Mouse (Mus musculus): ENCODE results near the gene Slamf9. TPM values are rescaled to one million over a fixed set of nuclear protein-coding genes. Genes with fewer than 3 reads are reported as not detected.

Slamf9 gene
- total and polyA plus RNA-seq, 3 experiments = 28.3 to 32.6 (median 30.9) TPM

GRCm38 (mm10) chr1:172481540-172482280 is 6.6 kb downstream of the Slamf9 start, which contains the start of gene Igsf9:
Gene Igsf9 (plus strand): TSS chr1:172481788.
- no peak within 1 kb of the TSS for H3K27ac ChIP-seq (ENCODE audit: insufficient read depth, low read depth)
- DNase-seq (ENCODE audit: extremely low read depth) = peak; percentile 83
- peak within 1 kb of the TSS; percentile 8; the same call in 1 of the 2 replicates for H3K9ac ChIP-seq (ENCODE audit: insufficient read depth, low read depth)
- in situ Hi-C loops (cut with MboI; ENCODE audit: low pct_ligation_motif_present, low pct_unique_long_range_greater_than_20kb, low sequenced_read_pairs) (loop anchor here (5.0 kb wide), 1 partner anchor 64 kb away; no protein-coding TSS in a partner anchor), dilution Hi-C loops (cut with MboI; ENCODE audit: extremely low pct_ligation_motif_present, extremely low pct_unique_long_range_greater_than_20kb, low sequenced_read_pairs) (no loop called here)
- TF ChIP-seq MAZ (IDR thresholded peaks at IDR 0.05; ENCODE audit: low read depth, low read length) (peak; percentile 81), E2F4 (IDR thresholded peaks at IDR 0.05; ENCODE audit: insufficient replicate concordance, low read depth, low read length) (peak; percentile 79; the same call in 1 of the 2 replicates), ELF1 (IDR thresholded peaks at IDR 0.05; ENCODE audit: low read depth, low read length) (peak; percentile 58), ZMIZ1 (IDR thresholded peaks at IDR 0.05; ENCODE audit: low read depth, low read length) (0 out of 2 replicates have a peak, but pooled peaks have one; percentile 32), USF2 (conservative IDR thresholded peaks at IDR 0.05; ENCODE audit: low read depth, low read length) (no peak), UBTF (IDR thresholded peaks at IDR 0.05; ENCODE audit: low read depth, low read length) (no peak), JUND (conservative IDR thresholded peaks at IDR 0.05; ENCODE audit: low read depth, low read length) (no peak), USF1 (IDR thresholded peaks at IDR 0.05; ENCODE audit: low read depth, low read length) (peak; percentile 7), TBP (conservative IDR thresholded peaks at IDR 0.05; ENCODE audit: low read depth, low read length) (no peak), CHD2 (IDR thresholded peaks at IDR 0.05; ENCODE audit: low read length) (peak; percentile 44), POLR2A (IDR thresholded peaks at IDR 0.05; ENCODE audit: low read depth, low read length) (no peak), ZNF384 (IDR thresholded peaks at IDR 0.05; ENCODE audit: low read depth, low read length) (no peak), TCF12 (IDR thresholded peaks at IDR 0.05; ENCODE audit: low read depth, low read length) (peak; percentile 55; the same call in 1 of the 2 replicates), ZKSCAN1 (IDR thresholded peaks at IDR 0.05; ENCODE audit: borderline replicate concordance, low read depth, low read length) (no peak), CHD1 (IDR thresholded peaks at IDR 0.05; ENCODE audit: low read depth, low read length) (no peak), EP300 (IDR thresholded peaks at IDR 0.05; ENCODE audit: low read length) (no peak), MYC (IDR thresholded peaks at IDR 0.05; ENCODE audit: low read depth, low read length) (peak; percentile 88), JUN (IDR thresholded peaks at IDR 0.05; ENCODE audit: insufficient read depth, low read depth, low read length) (no peak), ETS1 (conservative IDR thresholded peaks at IDR 0.05; ENCODE audit: low read depth, low read length) (no peak), GABPA (IDR thresholded peaks at IDR 0.05; ENCODE audit: insufficient replicate concordance, low read depth, low read length) (no peak; the same call in 1 of the 2 replicates), SIN3A (IDR thresholded peaks at IDR 0.05; ENCODE audit: low read length) (no peak; the same call in none of the 2 replicates), MXI1 (IDR thresholded peaks at IDR 0.05; ENCODE audit: low read depth, low read length) (peak; percentile 92), RCOR1 (conservative IDR thresholded peaks at IDR 0.05; ENCODE audit: low read depth, low read length) (no peak), KAT2A (IDR thresholded peaks at IDR 0.05; ENCODE audit: insufficient replicate concordance, low read length) (peak; percentile 78; the same call in 1 of the 2 replicates), IRF4 (IDR thresholded peaks at IDR 0.05; ENCODE audit: low read depth, low read length) (no peak; the same call in none of the 2 replicates), SMC3 (IDR thresholded peaks at IDR 0.05; ENCODE audit: low read depth, low read length) (peak; percentile 44), MAX (IDR thresholded peaks at IDR 0.05; ENCODE audit: low read length) (peak; percentile 94), CTCF (conservative IDR thresholded peaks at IDR 0.05 in 1 of 2, IDR thresholded peaks at IDR 0.05 in 1 of 2; ENCODE audit: low read depth in 2 of 2, low read length in 2 of 2) (peak in 1 of 2 experiments; percentile 68; a peak in 2 of 4 replicates), BHLHE40 (IDR thresholded peaks at IDR 0.05; ENCODE audit: low read depth, low read length) (peak; percentile 79), PAX5 (IDR thresholded peaks at IDR 0.05; ENCODE audit: low read length) (no peak), MAFK (IDR thresholded peaks at IDR 0.05; ENCODE audit: insufficient replicate concordance, low read length) (no peak), HCFC1 (IDR thresholded peaks at IDR 0.05; ENCODE audit: low read depth, low read length) (peak; percentile 93), ZC3H11A (IDR thresholded peaks at IDR 0.05; ENCODE audit: low read depth, low read length) (no peak), MEF2A (IDR thresholded peaks at IDR 0.05; ENCODE audit: borderline replicate concordance, low read depth, low read length) (no peak), NELFE (IDR thresholded peaks at IDR 0.05; ENCODE audit: low read depth, low read length) (no peak), RAD21 (IDR thresholded peaks at IDR 0.05; ENCODE audit: low read depth, low read length) (peak; percentile 33), POLR2AphosphoS2 (IDR thresholded peaks at IDR 0.05; ENCODE audit: low read depth, low read length) (no peak), NRF1 (IDR thresholded peaks at IDR 0.05; ENCODE audit: low read depth, low read length) (no peak; the same call in 1 of the 2 replicates)
- no peaks in the 10 kb centered on the region for H3K79me2 ChIP-seq (replicated peaks; ENCODE audit: control insufficient read depth, extremely low read depth, insufficient read depth, poor library complexity, severe bottlenecking)
- H3K4me1 ChIP-seq (ENCODE audit: control insufficient read depth in 1 of 2, insufficient read depth in 2 of 2) = peaks cover 5 to 52% of the 10 kb centered on the region in 2 experiments; a peak in 3 of 4 replicates
- H3K27me3 ChIP-seq (replicated peaks) = no peaks in the 10 kb centered on the region
- H3K9me3 ChIP-seq (replicated peaks; ENCODE audit: low read length) = no peaks in the 10 kb centered on the region
- H3K4me3 ChIP-seq (replicated peaks in 1 of 3; ENCODE audit: low read depth in 2 of 3, low read length in 2 of 3, poor library complexity in 1 of 3) = peak within 1 kb of the TSS; percentile 16 to 52 (median 42)
- peaks cover 0 to 57% of the 10 kb centered on the region in 2 experiments for H3K36me3 ChIP-seq (replicated peaks in 1 of 2; ENCODE audit: control insufficient read depth in 1 of 2, insufficient read depth in 1 of 2, low read length in 1 of 2)
- peak within 1 kb of the TSS; percentile 89 for H3K4me2 ChIP-seq (ENCODE audit: insufficient read depth, low read depth, poor library complexity, severe bottlenecking)
